Mouse (Mus musculus): ENCODE measurements at regions not wholly inside any gene's neighbourhood (a gene's known extent, or its start where the extent isn't known, plus 50 kb on each side); places are given as distances from the start of the nearest gene placed in this dataset.

DNA sequence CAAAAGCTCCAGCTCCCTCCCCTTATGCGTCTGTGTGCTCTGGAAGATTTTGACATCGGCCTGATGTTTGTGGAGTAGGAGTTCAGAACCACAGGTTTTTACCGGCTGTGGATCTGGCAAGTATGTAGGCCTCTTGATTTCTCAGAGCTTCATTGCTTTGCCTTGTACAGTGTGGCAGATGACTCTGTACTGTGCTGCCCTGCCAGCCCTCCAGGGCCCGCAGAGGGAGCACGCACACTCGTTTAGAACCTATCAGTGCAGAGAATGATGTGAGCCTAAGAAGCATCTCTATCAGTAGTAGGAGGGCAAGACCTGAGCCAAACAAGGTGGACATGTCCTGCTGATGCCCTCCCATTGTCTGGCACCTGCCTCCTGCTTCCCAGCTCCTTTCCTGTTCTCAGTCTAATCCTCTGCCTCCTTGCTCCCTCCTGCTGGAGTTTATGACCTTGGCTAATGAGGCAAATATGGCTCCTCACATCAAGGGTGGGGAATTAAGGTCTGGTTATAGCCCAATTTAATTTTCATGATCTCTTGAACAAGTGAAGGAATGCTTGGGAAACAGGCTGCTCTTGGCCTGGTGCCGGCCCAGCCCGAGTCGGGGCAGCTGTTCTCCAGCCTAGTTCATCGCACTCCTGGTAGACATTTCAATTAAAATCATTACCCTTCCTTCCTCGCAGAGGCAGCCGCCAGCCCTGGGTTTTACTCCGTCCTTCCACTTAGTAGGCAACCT, 344.5 kb downstream of the Tmem38b start:
- DNase-seq (ENCODE audit: low read depth) = peak; percentile 8
- TF ChIP-seq POLR2A (IDR thresholded peaks at IDR 0.05; ENCODE audit: borderline replicate concordance, extremely low read depth, insufficient read depth, insufficient read length, poor library complexity, severe bottlenecking) (no peak), CTCF (IDR thresholded peaks at IDR 0.05; ENCODE audit: borderline replicate concordance, extremely low read depth, insufficient read depth, insufficient read length) (no peak)

DNA sequence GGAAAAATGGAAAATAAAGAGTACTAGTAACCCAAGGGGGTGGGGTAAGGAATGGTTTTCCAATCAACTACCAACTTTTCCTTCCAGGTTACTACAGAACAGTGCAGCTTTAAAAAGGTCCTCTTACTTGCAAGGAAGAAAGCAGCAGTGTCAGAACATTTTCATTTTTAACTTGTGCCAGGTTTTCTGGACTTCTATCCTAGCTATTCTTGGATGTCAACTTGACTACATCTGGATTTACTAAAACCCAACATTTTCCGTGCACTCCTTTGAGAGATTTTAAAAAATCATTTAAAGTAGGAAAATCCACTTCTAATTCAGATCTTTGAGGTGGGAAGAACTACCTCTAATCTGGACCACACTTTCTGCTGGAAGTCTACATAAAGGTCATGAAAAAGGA, 358.4 kb downstream of the Tmem38b start:
- TF ChIP-seq POLR2A (IDR thresholded peaks at IDR 0.05; ENCODE audit: borderline replicate concordance, extremely low read depth, insufficient read depth, insufficient read length, poor library complexity, severe bottlenecking) (no peak), CTCF (IDR thresholded peaks at IDR 0.05; ENCODE audit: borderline replicate concordance, extremely low read depth, insufficient read depth, insufficient read length) (no peak)
- DNase-seq (ENCODE audit: low read depth) = no peak

DNA sequence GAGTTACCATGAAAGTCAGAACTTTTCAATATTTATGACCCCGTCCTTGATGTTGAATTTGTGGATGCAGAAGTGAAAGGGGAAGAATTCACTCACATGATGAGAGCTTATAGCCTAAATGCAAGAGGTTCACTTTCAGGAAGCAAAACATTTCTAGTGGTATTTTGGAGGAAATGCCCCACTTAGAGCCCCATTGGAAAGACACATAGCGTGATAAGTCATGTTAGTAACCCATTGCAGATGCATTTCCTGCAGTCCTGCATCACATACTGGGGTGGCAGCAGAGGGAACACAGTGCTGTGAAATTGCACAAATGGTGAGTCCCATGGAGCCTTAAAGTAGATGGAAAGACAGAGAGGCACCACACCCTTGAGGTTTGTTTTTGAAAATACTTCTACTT, 369.9 kb downstream of the Tmem38b start:
- no peak for DNase-seq (ENCODE audit: low read depth)
- TF ChIP-seq CTCF (IDR thresholded peaks at IDR 0.05; ENCODE audit: borderline replicate concordance, extremely low read depth, insufficient read depth, insufficient read length) (no peak), POLR2A (IDR thresholded peaks at IDR 0.05; ENCODE audit: borderline replicate concordance, extremely low read depth, insufficient read depth, insufficient read length, poor library complexity, severe bottlenecking) (no peak)

DNA sequence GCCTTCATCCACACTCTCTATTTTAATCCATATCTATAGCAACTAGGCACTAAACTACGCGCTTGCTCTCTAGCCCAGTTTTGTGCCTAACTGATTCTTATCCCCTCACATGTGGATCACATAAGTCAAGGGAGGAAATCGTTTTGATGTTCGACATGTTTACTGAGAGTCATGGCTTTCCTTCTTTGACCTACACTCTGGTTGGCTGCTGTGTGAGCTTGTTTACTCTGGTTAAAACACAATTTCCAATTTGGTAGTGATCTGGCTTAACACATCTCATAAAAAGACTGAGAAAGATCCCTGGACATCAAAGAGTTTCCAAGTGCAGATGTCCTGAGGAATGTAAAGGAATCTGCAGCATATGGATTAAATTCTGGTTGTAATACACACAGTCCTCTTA, 376.6 kb downstream of the Tmem38b start:
- DNase-seq (ENCODE audit: low read depth) = no peak
- TF ChIP-seq POLR2A (IDR thresholded peaks at IDR 0.05; ENCODE audit: borderline replicate concordance, extremely low read depth, insufficient read depth, insufficient read length, poor library complexity, severe bottlenecking) (no peak), CTCF (IDR thresholded peaks at IDR 0.05; ENCODE audit: borderline replicate concordance, extremely low read depth, insufficient read depth, insufficient read length) (no peak)

DNA sequence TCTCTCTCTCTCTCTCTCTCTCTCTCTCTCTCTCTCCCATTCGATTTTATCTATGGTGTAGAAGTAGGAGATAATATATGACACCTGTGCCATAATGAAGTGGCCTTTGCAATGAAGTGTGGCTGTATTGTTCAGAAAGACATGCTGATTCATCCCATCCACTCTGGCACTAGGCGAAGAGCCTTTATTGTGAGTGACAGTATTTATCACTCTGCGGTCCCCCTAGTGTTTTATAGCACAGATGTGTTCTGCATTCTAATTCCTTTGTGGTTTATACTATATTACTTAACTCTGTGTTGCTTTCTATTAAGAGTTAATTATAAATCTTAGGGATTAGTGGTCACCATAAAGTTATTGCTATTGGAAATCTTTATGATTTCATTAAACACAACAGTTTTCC, 398.7 kb downstream of the Tmem38b start:
- DNase-seq (ENCODE audit: low read depth) = no peak
- no peak for TF ChIP-seq CTCF (IDR thresholded peaks at IDR 0.05; ENCODE audit: borderline replicate concordance, extremely low read depth, insufficient read depth, insufficient read length)
- no peak for TF ChIP-seq POLR2A (IDR thresholded peaks at IDR 0.05; ENCODE audit: borderline replicate concordance, extremely low read depth, insufficient read depth, insufficient read length, poor library complexity, severe bottlenecking)

All from brain, embryonic 14.5 days (tissue).